Mouse (Mus musculus) forebrain, postnatal 0 days (tissue): ENCODE measurements around the gene Arr3. TPM values are rescaled to one million over a fixed set of nuclear protein-coding genes. Genes with fewer than 3 reads are reported as not detected.

ENCODE experiments used
- ATAC-seq: fragments of 200-750 bp; cut with Nextera tagmentation; 2 replicates; pipeline ENCODE4 v1.8.0; 2017; ENCODE audit warnings: mild to moderate bottlenecking, moderate library complexity
- DNase-seq: peaks from one replicate; pipeline ENCODE4 v3.0.0-alpha.2; 2015
- H3K27ac ChIP-seq: fragments of 300-500 bp; sonication (generic); 2 replicates; pipeline ENCODE4 v1.5.1; 2014; ENCODE audit warnings: low read depth, mild to moderate bottlenecking, antibody characterized with exemption, low read length, moderate library complexity, mixed read lengths
- H3K27me3 ChIP-seq: fragments of 300-500 bp; sonication (generic); 2 replicates; pipeline ENCODE4 v1.6.1; 2014; ENCODE audit warnings: mild to moderate bottlenecking, low read length, mixed read lengths; ENCODE audit not compliant: insufficient read depth
- H3K36me3 ChIP-seq: fragments of 300-500 bp; sonication (generic); 2 replicates; pipeline ENCODE4 v1.6.1; 2014; ENCODE audit warnings: mild to moderate bottlenecking, moderate library complexity; ENCODE audit not compliant: insufficient read depth
- H3K4me1 ChIP-seq: fragments of 300-500 bp; sonication (generic); 2 replicates; pipeline ENCODE4 v1.6.1; 2014; ENCODE audit warnings: antibody characterized with exemption; ENCODE audit not compliant: insufficient read depth
- H3K4me2 ChIP-seq: fragments of 300-500 bp; sonication (generic); 2 replicates; pipeline ENCODE4 v1.6.1; 2014; ENCODE audit warnings: low read depth, mild to moderate bottlenecking, moderate library complexity
- H3K4me3 ChIP-seq: fragments of 300-500 bp; sonication (generic); 2 replicates; pipeline ENCODE4 v1.5.1; 2014; ENCODE audit warnings: low read depth, low read length, mixed read lengths
- H3K9ac ChIP-seq: fragments of 300-500 bp; sonication (generic); 2 replicates; pipeline ENCODE4 v1.6.1; 2014; ENCODE audit warnings: mild to moderate bottlenecking
- H3K9me3 ChIP-seq: fragments of 300-500 bp; sonication (generic); 2 replicates; pipeline ENCODE4 v1.6.1; 2016; ENCODE audit warnings: low read length
- CTCF ChIP-seq: sonication (generic); IDR thresholded peaks from 2 replicates; pipeline ENCODE4 v1.5.1; 2016; ENCODE audit warnings: antibody characterized with exemption, control low read depth, low read depth
- WGBS: fragments of 180-500 bp; shearing (Covaris S2); extraction: QIAGEN DNeasy Blood & Tissue Kit; methylation state at CpG from one replicate; pipeline ENCODE4 v1.1.7; 2014; 5-methylcytosine and 5-hydroxymethylcytosine counted together
- polyA plus RNA-seq: library from polyadenylated mRNA; unstranded; fragments of >200 nt; fragmentation: Nextera tagmentation; extraction: Ambion mirVana; gene quantifications from 2 replicates; pipeline ENCODE4 v1.2.1, GENCODE M21; 2015
- total RNA-seq: library from RNA; depleted of rRNA; stranded (reverse); fragments of >200 nt; gene quantifications from 2 replicates; pipeline ENCODE4 v1.2.3, GENCODE M21; 2014; rRNA removed

Arr3 gene
- total RNA-seq, result not detected in 2 replicates
- polyA plus RNA-seq, result 0.23 TPM in 1 of 2 replicates, not detected in the other

- ATAC-seq, result no peak
- 48% methylated on average over 1 of the region's 1 CpGs for WGBS
These were observed at the start of gene Arr3 for GRCm38 (mm10) chrX:100605314-100605713. TSS of gene Arr3 (plus strand) at chrX:100605497.

DNA sequence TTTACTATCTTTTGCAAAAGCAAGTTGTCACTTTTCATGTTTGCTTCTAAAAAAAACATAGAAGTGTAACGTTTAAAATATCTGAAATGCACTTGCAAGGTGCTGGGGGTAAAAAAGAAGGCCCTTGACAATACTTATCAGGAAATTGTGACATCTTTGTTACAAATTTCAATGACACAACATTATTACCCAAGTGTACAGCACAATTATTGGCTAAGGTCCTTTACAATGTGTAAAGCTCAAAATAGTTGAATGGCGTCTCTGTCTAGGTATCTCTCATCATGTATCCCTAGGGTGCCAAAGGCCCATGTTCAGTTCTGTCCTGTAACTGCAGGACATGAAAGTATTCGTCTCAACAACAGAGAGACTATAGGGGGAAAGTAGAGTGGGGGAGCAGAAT, 49.3 kb upstream of the Arr3 start:
- Histone ChIP-seq H3K4me2 (no peak overlapping the region), H3K27ac (no peak overlapping the region), H3K27me3 (no peaks in the 10 kb centered on the region), H3K4me1 (no peaks in the 10 kb centered on the region), H3K36me3 (no peaks in the 10 kb centered on the region), H3K4me3 (no peak overlapping the region), H3K9ac (no peak overlapping the region), H3K9me3 (no peaks in the 10 kb centered on the region)
- ATAC-seq (no peak), DNase-seq (no peak)
- no peak for TF ChIP-seq CTCF
- 84% methylated on average over 3 of the region's 3 CpGs for WGBS

More at GRCm38 (mm10) chrX:100605314-100605713, at the start of gene Arr3:
- DNase-seq, result no peak
- no peak for TF ChIP-seq CTCF
- H3K4me3 ChIP-seq, result no peak within 1 kb of the TSS
- H3K36me3 ChIP-seq, result no peaks in the 10 kb centered on the region
- no peak within 1 kb of the TSS for H3K27ac ChIP-seq
- H3K4me2 ChIP-seq, result no peak within 1 kb of the TSS
- H3K4me1 ChIP-seq, result no peaks in the 10 kb centered on the region
- no peaks in the 10 kb centered on the region for H3K9me3 ChIP-seq
- H3K27me3 ChIP-seq, result no peaks in the 10 kb centered on the region
- H3K9ac ChIP-seq, result no peak within 1 kb of the TSS

- WGBS, result 86% methylated on average over 3 of the region's 3 CpGs
- Histone ChIP-seq H3K4me2 (no peak overlapping the region), H3K9ac (no peak overlapping the region), H3K27ac (no peak overlapping the region), H3K9me3 (no peaks in the 10 kb centered on the region), H3K27me3 (no peaks in the 10 kb centered on the region), H3K4me3 (no peak overlapping the region), H3K36me3 (no peaks in the 10 kb centered on the region), H3K4me1 (no peaks in the 10 kb centered on the region)
- ATAC-seq (no peak), DNase-seq (no peak)
- no peak for TF ChIP-seq CTCF
These were observed 39.6 kb upstream of the Arr3 start for GRCm38 (mm10) chrX:100565696-100566095.

DNA sequence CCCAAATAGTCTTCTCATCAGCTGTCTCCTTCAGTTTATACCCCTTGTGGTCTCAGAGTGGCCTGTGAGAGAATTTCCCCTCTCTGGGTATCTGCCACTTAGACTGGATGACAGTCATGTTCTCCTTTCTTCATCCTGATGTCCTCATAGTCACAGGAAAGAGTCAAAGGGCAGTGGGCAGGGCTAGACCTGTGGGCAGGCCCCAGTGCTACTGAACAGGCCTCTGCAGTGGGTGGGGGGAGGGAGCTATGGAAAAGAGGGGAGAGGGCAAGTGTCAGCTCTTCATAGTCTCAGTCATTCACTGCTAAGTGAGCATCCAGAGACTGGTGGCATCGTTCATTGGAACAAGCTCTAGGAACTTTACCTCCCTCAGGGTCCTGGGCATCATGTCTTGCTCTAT, 33.3 kb upstream of the Arr3 start, which contains the start of gene Awat1:
Awat1 (plus strand) TSS at position 301 of the 400 bp plus-strand sequence.
- no peak within 1 kb of the TSS for H3K27ac ChIP-seq
- H3K9ac ChIP-seq, result no peak within 1 kb of the TSS
- TF ChIP-seq CTCF, result no peak
- no peaks in the 10 kb centered on the region for H3K36me3 ChIP-seq
- DNase-seq (no peak), ATAC-seq (no peak)
- H3K4me2 ChIP-seq, result no peak within 1 kb of the TSS
- H3K4me1 ChIP-seq, result no peaks in the 10 kb centered on the region
- H3K27me3 ChIP-seq, result no peaks in the 10 kb centered on the region
- 89% methylated on average over 1 of the region's 1 CpGs for WGBS
- no peak within 1 kb of the TSS for H3K4me3 ChIP-seq
- no peaks in the 10 kb centered on the region for H3K9me3 ChIP-seq

DNA sequence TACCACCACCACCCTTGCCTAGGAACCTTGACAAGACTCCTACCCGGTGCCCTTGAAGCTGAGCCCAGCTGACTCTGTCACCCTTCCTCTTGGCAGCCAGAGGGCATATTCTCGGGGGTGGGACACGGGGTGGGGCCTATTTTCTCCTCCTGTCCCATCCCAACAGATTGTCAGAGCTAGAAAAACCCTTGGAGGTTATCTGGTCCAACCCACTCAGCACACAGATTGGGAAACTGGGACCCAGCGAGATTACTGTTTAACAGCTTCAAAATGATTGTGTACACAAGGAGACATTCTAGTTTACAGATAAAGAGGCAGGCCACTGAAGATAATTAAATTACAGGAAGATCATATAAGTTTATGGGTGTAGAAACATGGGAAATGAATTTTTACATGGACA, 10.5 kb upstream of the Arr3 start, which contains the start of gene P2ry4:
P2ry4 (minus strand) TSS at position 79 of the 400 bp plus-strand sequence.
- Histone ChIP-seq H3K9ac (no peak within 1 kb of the TSS), H3K9me3 (no peaks in the 10 kb centered on the region), H3K27ac (no peak within 1 kb of the TSS), H3K4me1 (no peaks in the 10 kb centered on the region), H3K27me3 (no peaks in the 10 kb centered on the region), H3K36me3 (no peaks in the 10 kb centered on the region), H3K4me2 (no peak within 1 kb of the TSS), H3K4me3 (no peak within 1 kb of the TSS)
- no peak for TF ChIP-seq CTCF
- no peak for DNase-seq
- WGBS, result 68% methylated on average over 4 of the region's 4 CpGs
- ATAC-seq, result no peak

DNA sequence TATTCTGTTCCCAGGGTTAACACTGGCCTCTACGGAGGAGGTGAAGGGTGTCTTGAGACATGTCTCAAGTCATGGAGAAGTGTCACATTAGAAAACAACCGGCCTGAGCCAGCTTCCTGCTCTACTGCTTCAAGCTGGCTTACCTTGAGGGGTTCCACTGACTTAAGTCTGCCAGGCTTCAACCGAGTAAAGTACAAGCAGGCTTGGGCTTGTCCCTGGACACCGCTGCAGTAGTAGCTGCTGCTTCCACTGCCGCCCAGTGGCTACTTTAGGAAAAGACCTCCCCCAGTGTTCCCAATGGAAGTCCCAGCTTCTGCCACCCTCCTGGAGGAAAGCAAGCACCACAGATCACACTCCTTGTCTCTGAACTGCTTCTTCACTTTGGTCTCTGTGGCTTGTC, 7.9 kb upstream of the Arr3 start:
- Histone ChIP-seq H3K27ac (no peak overlapping the region), H3K9ac (no peak overlapping the region), H3K4me3 (no peak overlapping the region), H3K9me3 (no peaks in the 10 kb centered on the region), H3K4me1 (no peaks in the 10 kb centered on the region), H3K4me2 (no peak overlapping the region), H3K36me3 (no peaks in the 10 kb centered on the region), H3K27me3 (no peaks in the 10 kb centered on the region)
- DNase-seq, result peak; percentile 31
- 32% methylated on average over 5 of the region's 5 CpGs for WGBS
- TF ChIP-seq CTCF, result peak; percentile 60
- ATAC-seq, result peak; percentile 50; the same call in 1 of the 2 replicates

GRCm38 (mm10) chrX:100599755-100600154, 5.5 kb upstream of the Arr3 start:
- TF ChIP-seq CTCF, result no peak
- H3K36me3 ChIP-seq, result no peaks in the 10 kb centered on the region
- no peaks in the 10 kb centered on the region for H3K27me3 ChIP-seq
- WGBS, result 62% methylated on average over 4 of the region's 4 CpGs
- no peaks in the 10 kb centered on the region for H3K9me3 ChIP-seq
- DNase-seq (no peak), ATAC-seq (no peak)
- H3K4me2 ChIP-seq, result no peak overlapping the region
- no peak overlapping the region for H3K4me3 ChIP-seq
- H3K27ac ChIP-seq, result no peak overlapping the region
- H3K4me1 ChIP-seq, result no peaks in the 10 kb centered on the region
- H3K9ac ChIP-seq, result no peak overlapping the region

GRCm38 (mm10) chrX:100618488-100618887, 13.2 kb downstream of the Arr3 start:
- Histone ChIP-seq H3K9ac (no peak overlapping the region), H3K27ac (no peak overlapping the region), H3K9me3 (no peaks in the 10 kb centered on the region), H3K27me3 (no peaks in the 10 kb centered on the region; the same call in 1 of the 2 replicates), H3K4me3 (no peak overlapping the region), H3K4me1 (no peaks in the 10 kb centered on the region), H3K4me2 (no peak overlapping the region), H3K36me3 (peaks cover 4% of the 10 kb centered on the region; the same call in 1 of the 2 replicates)
- no peak for TF ChIP-seq CTCF
- ATAC-seq, result no peak
- WGBS, result 72% methylated on average over 3 of the region's 3 CpGs
- no peak for DNase-seq
